Mouse (Mus musculus) midbrain, embryonic 10.5 days (tissue): ENCODE results near the gene Dhx29. TPM values are rescaled to one million over a fixed set of nuclear protein-coding genes. Genes with fewer than 3 reads are reported as not detected.

Source experiments
- polyA plus RNA-seq: library from polyadenylated mRNA; unstranded; fragments of >200 nt; fragmentation: Nextera tagmentation; extraction: Ambion mirVana; gene quantifications from 2 replicates; pipeline ENCODE4 v1.2.1, GENCODE M21; 2016

Gene Dhx29
- polyA plus RNA-seq, 1 experiment from 2014 or later, result 34.1 TPM

Other genes starting within 250 kb of the Dhx29 start
- 22.3 and 22.6 TPM in 2 replicates for gene Plpp1, start 126.7 kb upstream of the Dhx29 start, polyA plus RNA-seq
- 94.7 and 98.2 TPM in 2 replicates for gene Mtrex, start 56 bp upstream of the Dhx29 start, polyA plus RNA-seq
- gene Ccno, start 60.3 kb downstream of the Dhx29 start, polyA plus RNA-seq, result 0.21 and 0.79 TPM in 2 replicates
- 0.25 TPM in 1 of 2 replicates, not detected in the other for gene Mcidas, start 66.4 kb downstream of the Dhx29 start, polyA plus RNA-seq
- 0.17 TPM in 1 of 2 replicates, not detected in the other for gene Cdc20b, start 107.7 kb downstream of the Dhx29 start, polyA plus RNA-seq
- gene Gpx8, start 119.0 kb downstream of the Dhx29 start, polyA plus RNA-seq, result 104 and 109 TPM in 2 replicates
- not detected in 2 replicates for gene Gzma, start 173.5 kb downstream of the Dhx29 start, polyA plus RNA-seq